Mouse (Mus musculus) ES-Bruce4 (cell line): ENCODE measurements around the gene Mad1l1. TPM values are rescaled to one million over a fixed set of nuclear protein-coding genes. Genes with fewer than 3 reads are reported as not detected.

ENCODE experiments used
- H3K27ac ChIP-seq: 2 replicates; pipeline ENCODE4 v1.5.1; 2012; ENCODE audit warnings: low read length, inconsistent platforms; ENCODE audit not compliant: insufficient read depth
- H3K27me3 ChIP-seq: 2 replicates; pipeline ENCODE4 v1.6.1; 2012; ENCODE audit warnings: mild to moderate bottlenecking, low read length, inconsistent platforms; ENCODE audit not compliant: control insufficient read depth, poor library complexity, insufficient read depth, severe bottlenecking
- H3K36me3 ChIP-seq: 2 replicates; pipeline ENCODE4 v1.6.1; 2012; ENCODE audit warnings: inconsistent platforms, mild to moderate bottlenecking, low read length, moderate library complexity; ENCODE audit not compliant: control insufficient read depth, poor library complexity, insufficient read depth, severe bottlenecking
- H3K4me1 ChIP-seq: one replicate; pipeline ENCODE4 v1.8.1; 2011; ENCODE audit warnings: low read length; ENCODE audit not compliant: control insufficient read depth, insufficient read depth
- H3K4me3 ChIP-seq: 2 replicates; pipeline ENCODE4 v1.5.1; 2011; ENCODE audit warnings: low read depth, mild to moderate bottlenecking, low read length
- H3K9ac ChIP-seq: 2 replicates; pipeline ENCODE4 v1.6.1; 2012; ENCODE audit warnings: low read depth, mild to moderate bottlenecking, inconsistent platforms; ENCODE audit not compliant: poor library complexity, severe bottlenecking
- H3K9me3 ChIP-seq: replicated peaks from 2 replicates; pipeline ENCODE4 v1.6.1; 2012; ENCODE audit warnings: mild to moderate bottlenecking, low read length, inconsistent platforms; ENCODE audit not compliant: control insufficient read depth, poor library complexity, insufficient read depth, severe bottlenecking
- CTCF ChIP-seq: IDR thresholded peaks from one replicate; pipeline ENCODE4 v1.8.1; 2011; ENCODE audit warnings: low read depth, low read length
- EP300 ChIP-seq: IDR thresholded peaks from 2 replicates; pipeline ENCODE4 v1.6.1; 2011; ENCODE audit warnings: low read depth, low read length; ENCODE audit not compliant: insufficient read depth
- POLR2A ChIP-seq: IDR thresholded peaks from one replicate; pipeline ENCODE4 v1.8.1; 2011; ENCODE audit warnings: low read length; ENCODE audit not compliant: insufficient read depth
- polyA plus RNA-seq: library from polyadenylated mRNA; stranded (reverse); fragments of >200 nt; gene quantifications from 2 replicates; pipeline ENCODE4 v1.2.4, GENCODE M21; 2011; ENCODE audit warnings: low read depth; ENCODE audit not compliant: missing spikeins, insufficient read depth, insufficient read length

Gene Mad1l1
- polyA plus RNA-seq, 1 experiment = 25.4 TPM

DNA sequence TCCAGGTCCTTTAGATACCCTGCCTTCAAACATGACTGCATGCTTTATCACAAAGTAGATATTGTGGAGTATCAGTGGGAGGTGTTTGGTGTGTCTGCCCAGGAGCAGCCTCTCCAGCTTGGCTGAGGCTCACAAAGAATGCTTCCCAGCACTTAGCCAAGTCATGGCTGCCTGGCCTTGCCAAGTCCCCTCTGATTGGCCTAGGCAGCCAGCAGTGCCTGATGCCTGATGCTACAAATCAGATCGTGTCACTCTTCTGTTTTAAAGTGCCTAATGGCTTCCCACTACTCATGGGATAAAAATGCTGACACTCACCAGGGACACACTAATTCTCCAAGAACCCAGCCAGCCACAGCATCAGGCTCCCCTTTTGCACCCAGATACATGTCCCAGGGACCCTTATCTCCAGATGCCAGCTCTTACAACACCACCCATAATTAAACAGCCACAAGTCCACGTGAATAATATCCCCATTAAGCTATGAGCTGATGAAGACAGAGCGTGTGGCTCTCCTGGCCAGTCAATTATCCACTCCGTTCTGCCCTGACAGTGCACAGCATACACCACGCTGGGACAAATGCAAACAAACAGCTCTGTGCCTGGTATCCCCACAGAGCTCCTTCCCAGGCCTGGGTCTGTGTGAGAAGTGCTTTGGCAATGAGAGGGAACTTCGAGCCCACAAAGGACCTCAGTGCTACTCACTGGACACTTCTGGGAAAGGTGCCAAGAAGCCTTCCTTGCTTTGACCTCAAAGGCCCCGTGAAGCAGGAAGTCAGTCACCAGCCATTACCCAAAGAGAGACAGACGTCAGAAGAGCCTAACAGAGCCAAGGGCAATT is 205.7 kb downstream of the Mad1l1 start:
- TF ChIP-seq CTCF (no peak), EP300 (no peak), POLR2A (no peak)
- Histone ChIP-seq H3K4me1 (no peaks in the 10 kb centered on the region), H3K9ac (no peak overlapping the region), H3K36me3 (no peaks in the 10 kb centered on the region), H3K4me3 (no peak overlapping the region), H3K27ac (no peak overlapping the region), H3K9me3 (no peaks in the 10 kb centered on the region), H3K27me3 (no peaks in the 10 kb centered on the region)

- no peak overlapping the region for H3K4me3 ChIP-seq
- no peaks in the 10 kb centered on the region for H3K36me3 ChIP-seq
- no peaks in the 10 kb centered on the region for H3K4me1 ChIP-seq
- no peak overlapping the region for H3K9ac ChIP-seq
- TF ChIP-seq POLR2A (no peak), EP300 (no peak), CTCF (peak; percentile 12)
- H3K27ac ChIP-seq = no peak overlapping the region
- no peaks in the 10 kb centered on the region for H3K27me3 ChIP-seq
- no peaks in the 10 kb centered on the region for H3K9me3 ChIP-seq
Measured at GRCm38 (mm10) chr5:140114512-140115060, 206.8 kb downstream of the Mad1l1 start.

- no peaks in the 10 kb centered on the region for H3K36me3 ChIP-seq
Measured at GRCm38 (mm10) chr5:140113281-140113680, 208.1 kb downstream of the Mad1l1 start.

DNA sequence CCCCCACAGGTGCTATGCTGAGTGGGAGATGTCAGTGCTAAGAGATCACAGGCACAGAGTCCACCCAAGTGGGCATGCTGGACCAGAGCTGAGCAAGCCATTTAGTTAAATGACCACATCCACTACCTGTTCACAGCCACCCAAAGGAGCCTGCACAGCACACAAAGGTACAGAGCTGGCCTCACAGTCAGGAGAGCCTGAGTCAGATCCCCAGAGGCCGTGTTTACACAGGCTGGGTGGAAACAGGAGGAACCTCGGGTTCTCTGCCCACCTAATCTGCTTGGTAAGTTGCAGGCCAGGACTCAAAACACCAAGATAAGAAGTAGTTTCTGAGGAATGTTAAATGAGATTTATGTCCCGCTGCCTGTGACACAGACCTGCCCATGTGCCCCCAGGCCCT is 211.3 kb downstream of the Mad1l1 start:
- no peak overlapping the region for H3K27ac ChIP-seq
- no peaks in the 10 kb centered on the region for H3K36me3 ChIP-seq
- no peaks in the 10 kb centered on the region for H3K9me3 ChIP-seq
- no peaks in the 10 kb centered on the region for H3K27me3 ChIP-seq
- H3K4me3 ChIP-seq = no peak overlapping the region
- no peaks in the 10 kb centered on the region for H3K4me1 ChIP-seq
- TF ChIP-seq CTCF (no peak), EP300 (no peak), POLR2A (no peak)
- H3K9ac ChIP-seq = no peak overlapping the region

More at GRCm38 (mm10) chr5:140113281-140113680, 208.1 kb downstream of the Mad1l1 start:
- Histone ChIP-seq H3K27me3 (no peaks in the 10 kb centered on the region), H3K4me3 (no peak overlapping the region), H3K4me1 (no peaks in the 10 kb centered on the region), H3K9ac (no peak overlapping the region), H3K27ac (no peak overlapping the region), H3K9me3 (no peaks in the 10 kb centered on the region)
- TF ChIP-seq CTCF = no peak
- no peak for TF ChIP-seq POLR2A
- TF ChIP-seq EP300 = no peak

DNA sequence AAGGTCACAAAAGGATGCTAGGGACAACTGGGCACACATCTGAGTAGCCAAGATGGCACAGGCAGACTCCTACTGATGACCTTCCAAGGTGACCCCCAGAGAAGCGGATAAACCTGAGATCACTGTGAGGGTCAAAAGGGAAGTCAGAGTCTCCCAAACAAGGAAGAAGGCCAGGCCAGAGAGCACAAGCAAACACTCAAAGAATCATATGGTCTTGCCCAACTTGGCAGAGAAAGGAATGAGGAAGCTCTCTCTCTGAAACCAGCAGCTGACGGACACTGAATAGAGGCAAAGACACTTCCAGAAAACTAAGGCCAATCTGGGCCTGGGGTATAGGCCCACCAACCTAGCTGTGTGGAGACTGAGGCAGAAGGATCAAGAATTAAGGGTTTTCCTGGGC is 213.4 kb downstream of the Mad1l1 start:
- no peaks in the 10 kb centered on the region for H3K36me3 ChIP-seq
- H3K9ac ChIP-seq = no peak overlapping the region
- H3K27ac ChIP-seq = no peak overlapping the region
- no peaks in the 10 kb centered on the region for H3K9me3 ChIP-seq
- no peak for TF ChIP-seq CTCF
- TF ChIP-seq EP300 = no peak
- no peak for TF ChIP-seq POLR2A
- no peaks in the 10 kb centered on the region for H3K27me3 ChIP-seq
- H3K4me3 ChIP-seq = no peak overlapping the region
- no peaks in the 10 kb centered on the region for H3K4me1 ChIP-seq

- H3K4me1 ChIP-seq = no peaks in the 10 kb centered on the region
- no peaks in the 10 kb centered on the region for H3K9me3 ChIP-seq
- TF ChIP-seq CTCF = no peak
- TF ChIP-seq EP300 = no peak
- TF ChIP-seq POLR2A = no peak
- no peak overlapping the region for H3K9ac ChIP-seq
- H3K27ac ChIP-seq = no peak overlapping the region
- H3K36me3 ChIP-seq = no peaks in the 10 kb centered on the region
- no peaks in the 10 kb centered on the region for H3K27me3 ChIP-seq
- H3K4me3 ChIP-seq = no peak overlapping the region
Measured at GRCm38 (mm10) chr5:140106051-140106450, 215.3 kb downstream of the Mad1l1 start.
